Mouse (Mus musculus): ENCODE results near the gene Il11. TPM values are rescaled to one million over a fixed set of nuclear protein-coding genes. Genes with fewer than 3 reads are reported as not detected.
"Not testable (repeated sequence)": the region's sequence is repeated elsewhere in the genome, so short reads cannot be mapped to it uniquely, and the experiment has no call there.

The Il11 gene
- polyA plus RNA-seq, 2 experiments, result 0.03 TPM; not detected in 1

DNA sequence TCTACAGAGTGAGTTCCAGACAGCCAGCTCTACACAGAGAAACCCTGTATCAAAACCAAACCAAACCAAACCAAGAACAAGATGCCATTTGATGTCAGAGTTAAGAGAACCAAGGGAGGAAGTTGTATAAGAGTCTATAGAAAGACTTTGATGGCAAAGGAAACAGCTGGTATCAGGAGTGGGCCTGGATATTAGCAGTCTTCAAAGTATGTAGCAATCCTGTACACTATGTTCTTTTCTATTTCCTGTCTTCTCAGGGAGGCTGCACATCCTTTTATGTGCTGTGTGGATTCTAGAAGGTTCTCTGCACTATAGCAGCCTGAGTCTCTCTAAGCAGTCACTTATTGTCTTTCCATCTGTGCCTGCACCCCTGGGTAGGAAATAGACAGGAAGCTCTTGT, 33.9 kb upstream of the Il11 start:
- H3K9me3 ChIP-seq (ENCODE audit: control insufficient read depth, low read length), result no peaks in the 10 kb centered on the region
- no peak for TF ChIP-seq CTCF (IDR thresholded peaks at IDR 0.05; ENCODE audit: low read depth)
- no peak for TF ChIP-seq EP300 (IDR thresholded peaks at IDR 0.05; ENCODE audit: low read depth)
- no peak overlapping the region for H3K27ac ChIP-seq
- no peak overlapping the region for H3K4me3 ChIP-seq (ENCODE audit: insufficient read depth in 1 of 2, low read depth in 2 of 2, low read length in 2 of 2)
- DNase-seq (ENCODE audit: low read depth in 3 of 3, low spot score in 3 of 3), result no peak
- peaks cover 6 to 7% of the 10 kb centered on the region in 2 experiments for H3K4me1 ChIP-seq (replicated peaks; ENCODE audit: control insufficient read depth in 2 of 2, insufficient read depth in 2 of 2, low read length in 1 of 2)
- no peaks in the 10 kb centered on the region for H3K27me3 ChIP-seq (ENCODE audit: control insufficient read depth, insufficient read depth, low read length)
- H3K9ac ChIP-seq (replicated peaks), result no peak overlapping the region; the same call in 1 of the 2 replicates
- H3K36me3 ChIP-seq (replicated peaks; ENCODE audit: control insufficient read depth, insufficient read depth, low read depth), result no peaks in the 10 kb centered on the region
- no peak overlapping the region for H3K4me2 ChIP-seq (ENCODE audit: low read depth)
- no peak for ATAC-seq (ENCODE audit: insufficient read depth)

GRCm38 (mm10) chr7:4813105-4813791, 30.6 kb upstream of the Il11 start:
- DNase-seq (ENCODE audit: low read depth in 3 of 3, low spot score in 3 of 3), result no peak
- peak overlapping the region; percentile 100 for H3K4me3 ChIP-seq (ENCODE audit: insufficient read depth in 1 of 2, low read depth in 2 of 2, low read length in 2 of 2)
- no peak for TF ChIP-seq EP300 (IDR thresholded peaks at IDR 0.05; ENCODE audit: low read depth)
- no peak for TF ChIP-seq CTCF (IDR thresholded peaks at IDR 0.05; ENCODE audit: low read depth)
- peak overlapping the region; percentile 81 for H3K9ac ChIP-seq (replicated peaks)
- peaks cover 31% of the 10 kb centered on the region for H3K36me3 ChIP-seq (replicated peaks; ENCODE audit: control insufficient read depth, insufficient read depth, low read depth)
- WGBS (ENCODE audit: insufficient replicate concordance), result 13% methylated on average over 8 of the region's 8 CpGs
- peak overlapping the region; percentile 77 for H3K4me2 ChIP-seq (ENCODE audit: low read depth)
- H3K9me3 ChIP-seq (ENCODE audit: control insufficient read depth, low read length), result no peaks in the 10 kb centered on the region
- no peaks in the 10 kb centered on the region for H3K27me3 ChIP-seq (ENCODE audit: control insufficient read depth, insufficient read depth, low read length)
- peaks cover 26 to 27% of the 10 kb centered on the region in 2 experiments for H3K4me1 ChIP-seq (replicated peaks; ENCODE audit: control insufficient read depth in 2 of 2, insufficient read depth in 2 of 2, low read length in 1 of 2)
- no peak for ATAC-seq (ENCODE audit: insufficient read depth)
- H3K27ac ChIP-seq, result peak overlapping the region; percentile 82

DNA sequence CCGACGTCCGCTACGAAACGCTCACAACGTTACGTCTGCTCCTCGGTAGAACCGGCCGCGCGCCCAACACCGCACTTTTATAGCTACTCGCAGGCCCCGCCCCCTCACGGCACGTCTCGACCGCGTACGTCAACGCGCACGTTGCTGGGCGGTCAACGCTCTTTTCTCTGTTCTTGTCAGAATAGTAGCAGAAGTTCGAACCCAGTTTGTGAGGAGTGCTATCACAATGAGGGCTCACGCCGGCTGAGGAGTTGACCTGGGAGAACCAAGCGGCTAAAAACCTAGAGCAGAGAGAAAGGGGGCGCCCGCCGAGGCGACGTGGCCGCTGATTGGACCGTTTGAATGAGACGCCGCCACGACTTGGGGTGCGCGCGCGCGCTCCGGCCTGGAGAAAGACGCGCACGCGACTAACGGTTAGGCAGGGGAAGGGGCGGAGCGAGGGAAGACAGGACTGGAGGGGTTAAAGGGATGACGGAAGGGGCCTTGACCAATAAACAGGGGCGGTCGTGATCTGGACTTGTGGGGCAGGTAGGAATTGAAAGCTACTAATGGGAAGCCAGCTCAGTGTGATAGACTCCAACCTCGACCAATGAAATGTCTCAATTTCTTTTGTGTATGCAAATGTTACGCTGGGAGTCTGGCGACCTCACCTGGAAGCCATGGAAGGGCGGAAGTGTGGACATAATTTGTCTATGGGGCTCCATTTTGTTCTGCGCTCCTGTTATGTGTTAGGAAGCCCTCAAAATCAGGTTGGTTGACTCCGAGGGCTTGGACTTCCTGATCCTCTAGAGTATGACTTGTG, 29.8 kb upstream of the Il11 start, which contains the start of gene Ube2s:
Gene Ube2s, minus strand, starts transcription at position 288 of the 802 bp plus-strand sequence.
- no peaks in the 10 kb centered on the region for H3K9me3 ChIP-seq (ENCODE audit: control insufficient read depth, low read length)
- peak within 1 kb of the TSS; percentile 98 for H3K4me2 ChIP-seq (ENCODE audit: low read depth)
- peak within 1 kb of the TSS; percentile 100 for H3K4me3 ChIP-seq (ENCODE audit: insufficient read depth in 1 of 2, low read depth in 2 of 2, low read length in 2 of 2)
- DNase-seq (ENCODE audit: low read depth in 3 of 3, low spot score in 3 of 3) (peak; percentile 99 to 100 (median 100)), ATAC-seq (ENCODE audit: insufficient read depth) (peak; percentile 96)
- H3K4me1 ChIP-seq (replicated peaks; ENCODE audit: control insufficient read depth in 2 of 2, insufficient read depth in 2 of 2, low read length in 1 of 2), result peaks cover 29 to 30% of the 10 kb centered on the region in 2 experiments
- no peaks in the 10 kb centered on the region for H3K27me3 ChIP-seq (ENCODE audit: control insufficient read depth, insufficient read depth, low read length)
- TF ChIP-seq CTCF (IDR thresholded peaks at IDR 0.05; ENCODE audit: low read depth) (peak; percentile 50), EP300 (IDR thresholded peaks at IDR 0.05; ENCODE audit: low read depth) (peak; percentile 59)
- WGBS (ENCODE audit: insufficient replicate concordance), result under 1% methylated on average over 62 of the region's 62 CpGs
- H3K9ac ChIP-seq (replicated peaks), result peak within 1 kb of the TSS; percentile 95
- H3K27ac ChIP-seq, result peak within 1 kb of the TSS; percentile 82
- H3K36me3 ChIP-seq (replicated peaks; ENCODE audit: control insufficient read depth, insufficient read depth, low read depth), result peaks cover 35% of the 10 kb centered on the region

GRCm38 (mm10) chr7:4811842-4812302, 29.2 kb upstream of the Il11 start:
- DNase-seq (ENCODE audit: low read depth in 3 of 3, low spot score in 3 of 3), result no peak
- TF ChIP-seq CTCF (IDR thresholded peaks at IDR 0.05; ENCODE audit: low read depth), result no peak
- TF ChIP-seq EP300 (IDR thresholded peaks at IDR 0.05; ENCODE audit: low read depth), result no peak
- Histone ChIP-seq H3K27me3 (ENCODE audit: control insufficient read depth, insufficient read depth, low read length) (no peaks in the 10 kb centered on the region), H3K9me3 (ENCODE audit: control insufficient read depth, low read length) (no peaks in the 10 kb centered on the region), H3K4me2 (ENCODE audit: low read depth) (peak overlapping the region; percentile 98), H3K4me3 (ENCODE audit: insufficient read depth in 1 of 2, low read depth in 2 of 2, low read length in 2 of 2) (peak overlapping the region; percentile 100), H3K27ac (peak overlapping the region; percentile 82), H3K36me3 (replicated peaks; ENCODE audit: control insufficient read depth, insufficient read depth, low read depth) (peaks cover 42% of the 10 kb centered on the region), H3K9ac (replicated peaks) (peak overlapping the region; percentile 95), H3K4me1 (replicated peaks; ENCODE audit: control insufficient read depth in 2 of 2, insufficient read depth in 2 of 2, low read length in 1 of 2) (peaks cover 35 to 36% of the 10 kb centered on the region in 2 experiments)
- WGBS (ENCODE audit: insufficient replicate concordance), result under 1% methylated on average over 23 of the region's 36 CpGs
- ATAC-seq (ENCODE audit: insufficient read depth), result peak; percentile 9; the same call in 1 of the 2 replicates

DNA sequence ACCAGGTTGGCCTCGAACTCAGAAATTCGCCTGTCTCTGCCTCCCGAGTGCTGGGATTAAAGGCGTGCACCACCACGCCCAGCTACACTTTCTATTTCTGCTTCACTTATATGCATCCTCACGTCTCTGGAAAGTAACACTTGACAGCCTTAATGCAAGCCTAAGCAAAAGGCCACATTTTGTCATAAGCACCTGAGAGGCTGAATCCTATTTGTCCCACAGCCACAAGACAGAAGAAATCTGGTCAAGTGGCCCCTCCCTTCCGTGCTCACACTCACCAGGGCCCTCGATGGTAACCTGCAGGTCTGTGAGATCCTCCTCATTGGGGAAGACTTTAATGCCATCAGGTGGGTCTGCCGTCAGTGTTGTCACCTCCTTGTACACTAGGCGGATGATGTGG, 28.5 kb upstream of the Il11 start:
- Histone ChIP-seq H3K4me1 (replicated peaks; ENCODE audit: control insufficient read depth in 2 of 2, insufficient read depth in 2 of 2, low read length in 1 of 2) (peaks cover 39 to 40% of the 10 kb centered on the region in 2 experiments), H3K9ac (replicated peaks) (peak overlapping the region; percentile 95), H3K27ac (peak overlapping the region; percentile 82), H3K4me3 (ENCODE audit: insufficient read depth in 1 of 2, low read depth in 2 of 2, low read length in 2 of 2) (peak overlapping the region; percentile 100), H3K36me3 (replicated peaks; ENCODE audit: control insufficient read depth, insufficient read depth, low read depth) (peaks cover 49% of the 10 kb centered on the region), H3K4me2 (ENCODE audit: low read depth) (peak overlapping the region; percentile 98)
- DNase-seq (ENCODE audit: low read depth in 3 of 3, low spot score in 3 of 3); H3K27me3 ChIP-seq (ENCODE audit: control insufficient read depth, insufficient read depth, low read length); H3K9me3 ChIP-seq (ENCODE audit: control insufficient read depth, low read length); ATAC-seq (ENCODE audit: insufficient read depth): not testable (repeated sequence)
- WGBS (ENCODE audit: insufficient replicate concordance), result 11% methylated on average over 10 of the region's 10 CpGs
